Mouse (Mus musculus) cerebral cortex, adult 2 months (tissue): Measurements from ENCODE around the gene Arfip1.

Experiments
- WGBS: fragments of 180-500 bp; shearing (Covaris S2); methylation state at CpG from one replicate; pipeline ENCODE4 v1.1.7; 2018; 5-methylcytosine and 5-hydroxymethylcytosine counted together

The Arfip1 gene

GRCm38 (mm10) chr3:84455733-84456417, 126.5 kb downstream of the Arfip1 start:
- WGBS = 78% methylated on average over 12 of the region's 12 CpGs

GRCm38 (mm10) chr3:84450651-84451050, 131.8 kb downstream of the Arfip1 start:
- WGBS = 61% methylated on average over 3 of the region's 3 CpGs

- 91% methylated on average over 9 of the region's 9 CpGs for WGBS
Observed at GRCm38 (mm10) chr3:84449015-84449414, 133.4 kb downstream of the Arfip1 start.

DNA sequence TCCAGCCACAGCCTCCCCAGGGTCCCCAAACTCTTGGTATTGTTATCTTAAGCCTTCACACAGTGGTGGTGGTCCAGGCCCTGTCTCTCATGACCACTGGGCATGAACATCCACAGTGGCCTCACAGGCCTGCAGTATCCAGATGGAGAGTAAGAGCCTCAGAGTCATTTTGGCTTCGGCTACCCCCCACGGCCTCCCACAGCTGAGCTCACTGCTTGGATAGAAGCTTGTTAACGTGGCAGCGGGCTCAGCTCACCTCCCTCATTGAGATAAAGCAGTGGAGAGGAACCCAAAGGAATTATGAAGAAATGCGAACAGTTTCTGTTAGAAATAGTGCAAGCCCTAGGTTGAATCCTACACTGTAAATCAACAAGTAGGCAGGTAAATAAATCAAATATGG, 134.6 kb downstream of the Arfip1 start:
- 60% methylated on average over 5 of the region's 5 CpGs for whole genome bisulfite sequencing
